Mouse (Mus musculus) testis, adult 2 months (tissue): Measurements from ENCODE around the gene Stk10. TPM values are rescaled to one million over a fixed set of nuclear protein-coding genes. Genes with fewer than 3 reads are reported as not detected.
"Not testable (repeated sequence)": the region's sequence is repeated elsewhere in the genome, so short reads cannot be mapped to it uniquely, and the experiment has no call there.

Experiments
- H3K27ac ChIP-seq: fragments of 200-500 bp; 2 replicates; pipeline ENCODE4 v1.5.1; 2012; ENCODE audit warnings: low read depth, low read length; ENCODE audit not compliant: control insufficient read depth, insufficient read depth
- H3K27me3 ChIP-seq: fragments of 200-500 bp; 2 replicates; pipeline ENCODE4 v1.6.1; 2012; ENCODE audit warnings: mild to moderate bottlenecking, low read length, moderate library complexity; ENCODE audit not compliant: control insufficient read depth, insufficient read depth
- H3K36me3 ChIP-seq: fragments of 200-500 bp; 2 replicates; pipeline ENCODE4 v1.6.1; 2012; ENCODE audit warnings: mild to moderate bottlenecking, low read length; ENCODE audit not compliant: control insufficient read depth, insufficient read depth
- H3K4me1 ChIP-seq: fragments of 200-500 bp; 2 replicates; pipeline ENCODE4 v1.6.1; 2012; ENCODE audit warnings: low read length; ENCODE audit not compliant: control insufficient read depth, insufficient read depth
- H3K4me3 ChIP-seq: fragments of 200-500 bp; 2 replicates; pipeline ENCODE4 v1.5.1; 2012; ENCODE audit warnings: low read depth, mild to moderate bottlenecking, low read length, moderate library complexity, mixed read lengths; ENCODE audit not compliant: control insufficient read depth
- CTCF ChIP-seq: fragments of 200-500 bp; IDR thresholded peaks from 2 replicates; pipeline ENCODE4 v1.5.1; 2012; ENCODE audit warnings: low read depth, mild to moderate bottlenecking, inconsistent platforms, low read length, moderate library complexity; ENCODE audit not compliant: control insufficient read depth, insufficient read depth, insufficient replicate concordance
- POLR2A ChIP-seq: fragments of 200-500 bp; IDR thresholded peaks from 2 replicates; pipeline ENCODE4 v1.6.1; 2012; ENCODE audit warnings: low read depth, mild to moderate bottlenecking, inconsistent platforms, low read length, moderate library complexity; ENCODE audit not compliant: control insufficient read depth
- polyA plus RNA-seq: library from polyadenylated mRNA; depleted of rRNA; stranded (reverse); fragments of >200 nt; gene quantifications from 2 replicates; pipeline ENCODE4 v1.2.3, GENCODE M21; 2012

Stk10 gene
- polyA plus RNA-seq, 1 experiment: 38.3 TPM

DNA sequence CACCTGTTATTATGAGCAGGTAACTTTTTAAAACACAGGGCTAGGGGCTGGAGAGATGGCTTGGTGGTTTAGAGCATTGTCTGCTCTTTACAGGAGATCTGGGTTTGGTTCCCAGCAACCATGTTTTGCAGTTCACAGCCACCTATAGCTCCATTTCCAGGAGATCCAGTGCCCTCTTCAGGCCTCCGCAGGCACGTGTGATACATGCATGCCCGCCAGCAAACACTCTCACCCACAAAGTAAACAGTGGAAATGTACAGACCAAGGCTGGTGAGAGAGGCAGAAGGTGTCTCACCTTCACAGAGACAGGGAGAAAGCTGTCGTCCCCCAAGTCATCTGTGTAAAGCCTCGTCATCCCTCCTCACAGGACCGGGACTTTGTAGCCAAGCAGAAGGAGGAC, 79.2 kb downstream of the Stk10 start:
- Histone ChIP-seq H3K36me3 (no peaks in the 10 kb centered on the region), H3K4me1 (no peaks in the 10 kb centered on the region; the same call in none of the 2 replicates), H3K27me3 (no peaks in the 10 kb centered on the region), H3K27ac (no peak overlapping the region), H3K4me3 (no peak overlapping the region)
- TF ChIP-seq POLR2A (no peak), CTCF (no peak)

DNA sequence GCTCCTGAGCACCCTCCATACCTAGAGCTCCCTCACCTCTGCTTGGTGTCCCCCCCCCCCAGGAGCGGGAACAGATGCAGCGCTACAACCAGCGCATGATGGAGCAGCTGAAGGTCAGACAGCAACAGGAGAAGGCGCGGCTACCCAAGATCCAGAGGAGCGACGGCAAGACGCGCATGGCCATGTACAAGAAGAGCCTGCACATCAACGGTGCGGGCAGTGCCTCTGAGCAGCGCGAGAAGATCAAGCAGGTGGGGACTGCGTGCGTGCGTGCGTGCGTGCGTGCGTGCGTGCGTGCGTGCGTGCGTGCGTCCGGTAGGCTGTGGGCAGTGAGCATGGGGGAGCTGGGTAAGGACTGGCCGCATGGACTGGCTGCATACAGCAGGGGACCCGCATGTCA, 81.4 kb downstream of the Stk10 start:
- TF ChIP-seq CTCF (no peak), POLR2A (peak; percentile 78; the same call in 1 of the 2 replicates)
- Histone ChIP-seq H3K4me1 (peaks cover 2% of the 10 kb centered on the region), H3K27me3 (no peaks in the 10 kb centered on the region), H3K4me3 (peak overlapping the region; percentile 96), H3K36me3 (no peaks in the 10 kb centered on the region), H3K27ac (peak overlapping the region; percentile 84)

DNA sequence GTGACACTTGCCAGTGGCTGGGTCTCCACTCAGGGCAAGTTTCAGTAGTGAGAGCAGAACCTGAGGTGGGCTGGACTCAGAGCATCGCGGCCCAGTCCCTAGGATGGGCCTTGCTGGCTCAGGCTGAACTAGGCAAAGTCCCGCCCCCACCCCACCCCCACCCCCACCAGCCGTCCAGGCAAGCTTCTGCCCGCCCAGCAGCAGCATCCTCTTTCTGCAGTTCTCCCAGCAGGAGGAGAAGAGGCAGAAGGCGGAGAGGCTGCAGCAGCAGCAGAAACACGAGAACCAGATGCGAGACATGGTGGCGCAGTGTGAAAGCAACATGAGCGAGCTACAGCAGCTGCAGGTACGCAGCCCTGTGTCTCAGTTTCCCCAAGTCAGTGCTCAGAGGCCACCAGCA, 82.5 kb downstream of the Stk10 start:
- Histone ChIP-seq H3K27ac (no peak overlapping the region), H3K4me1 (peaks cover 2% of the 10 kb centered on the region), H3K36me3 (no peaks in the 10 kb centered on the region), H3K27me3 (no peaks in the 10 kb centered on the region), H3K4me3 (peak overlapping the region; percentile 71)
- TF ChIP-seq POLR2A: no peak

DNA sequence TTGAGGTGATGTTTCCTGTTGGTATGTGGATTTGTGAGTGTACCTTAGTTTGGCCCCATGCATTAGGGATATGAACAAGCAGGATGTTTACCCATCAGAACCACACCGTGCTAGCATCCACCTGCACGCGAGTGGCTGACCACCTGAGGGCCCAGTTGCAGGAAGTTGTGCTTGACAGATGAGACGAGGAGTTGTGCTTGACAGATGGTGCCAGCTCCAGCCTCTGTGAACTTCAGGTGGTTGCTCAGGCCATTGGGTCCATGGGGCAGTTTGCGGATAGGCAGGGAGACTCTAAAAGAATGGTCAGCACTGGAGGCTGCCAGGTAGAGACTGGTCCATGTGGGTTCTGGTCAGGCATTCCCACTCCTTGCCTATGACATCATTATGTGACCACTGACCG, 83.0 kb downstream of the Stk10 start:
- H3K4me3 ChIP-seq: peak overlapping the region; percentile 71
- no peak for TF ChIP-seq POLR2A
- TF ChIP-seq CTCF: no peak
- peaks cover 2% of the 10 kb centered on the region for H3K4me1 ChIP-seq
- H3K27ac ChIP-seq: no peak overlapping the region
- H3K36me3 ChIP-seq: no peaks in the 10 kb centered on the region
- H3K27me3 ChIP-seq: no peaks in the 10 kb centered on the region

DNA sequence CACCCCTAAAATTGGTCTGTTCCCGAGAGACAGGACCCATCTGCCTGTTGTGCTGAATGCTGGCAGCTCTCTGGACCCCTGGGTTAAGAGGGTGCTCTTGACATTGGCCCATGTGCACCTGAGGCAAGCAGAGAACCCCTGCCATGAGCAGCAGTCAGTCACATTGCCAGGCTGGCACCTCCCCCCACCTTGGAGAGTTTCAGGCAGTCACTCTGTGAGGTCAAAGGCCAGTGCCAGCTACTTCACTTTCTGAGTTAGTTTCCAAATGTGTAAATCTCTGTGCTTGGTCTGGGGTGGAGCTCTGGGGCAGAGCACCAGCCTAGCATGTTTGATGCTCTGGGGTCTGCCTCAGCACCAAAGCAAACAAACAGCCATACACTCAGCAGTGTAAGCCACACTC, 84.9 kb downstream of the Stk10 start:
- Histone ChIP-seq H3K4me1 (peaks cover 2% of the 10 kb centered on the region), H3K27ac (no peak overlapping the region), H3K27me3 (no peaks in the 10 kb centered on the region), H3K4me3 (no peak overlapping the region), H3K36me3 (no peaks in the 10 kb centered on the region)
- TF ChIP-seq POLR2A (no peak), CTCF (no peak)

DNA sequence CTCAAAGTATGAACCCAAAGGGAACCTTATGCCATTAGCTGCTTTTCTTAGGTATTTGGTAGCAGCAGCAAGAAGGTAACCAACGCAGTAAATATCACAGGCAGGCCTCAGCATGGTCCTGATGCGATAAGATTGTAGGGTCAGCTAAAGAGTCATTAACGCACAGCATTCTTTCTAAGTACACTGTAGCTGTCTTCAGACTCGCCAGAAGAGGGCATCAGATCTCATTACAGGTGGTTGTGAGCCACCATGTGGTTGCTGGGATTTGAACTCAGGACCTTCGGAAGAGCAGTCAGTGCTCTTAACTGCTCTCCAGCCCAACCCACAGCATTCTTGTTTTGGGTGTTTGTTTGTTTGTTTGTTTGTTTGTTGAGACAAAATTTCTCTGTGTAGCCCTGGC, 85.5 kb downstream of the Stk10 start:
- H3K27me3 ChIP-seq, H3K4me3 ChIP-seq, H3K4me1 ChIP-seq, H3K27ac ChIP-seq, H3K36me3 ChIP-seq: not testable (repeated sequence)

DNA sequence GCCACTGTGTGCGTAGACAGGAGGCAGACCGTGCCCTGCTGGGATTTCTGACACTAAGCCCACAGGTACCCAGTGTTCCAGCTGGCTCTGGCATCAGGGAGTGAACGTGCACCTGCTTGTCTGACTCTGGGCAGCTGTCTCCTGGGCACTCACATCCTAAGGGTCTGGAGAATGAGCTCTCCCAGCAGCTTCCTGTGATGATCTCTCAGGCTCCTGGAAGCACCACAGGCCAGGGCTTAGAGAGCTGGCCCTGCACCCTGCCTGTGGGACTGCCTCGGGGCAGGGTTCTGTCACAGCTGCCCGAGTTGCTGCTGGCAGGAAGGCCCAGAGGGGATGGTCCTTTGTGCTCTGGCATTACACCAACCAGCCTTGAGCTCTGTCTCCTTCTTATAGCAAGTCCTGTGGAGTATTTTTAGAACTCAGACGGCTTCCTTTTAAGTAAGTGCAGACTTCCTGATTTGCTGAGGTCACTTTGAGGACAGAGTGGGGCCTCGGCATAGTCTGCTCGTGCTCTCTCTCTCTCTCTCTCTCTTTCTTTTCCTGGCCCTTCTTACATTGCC, 86.2 kb downstream of the Stk10 start:
- no peak overlapping the region for H3K27ac ChIP-seq
- H3K36me3 ChIP-seq: no peaks in the 10 kb centered on the region
- TF ChIP-seq CTCF: no peak
- no peak for TF ChIP-seq POLR2A
- no peaks in the 10 kb centered on the region for H3K27me3 ChIP-seq
- no peak overlapping the region for H3K4me3 ChIP-seq
- H3K4me1 ChIP-seq: peaks cover 2% of the 10 kb centered on the region; the same call in 1 of the 2 replicates

DNA sequence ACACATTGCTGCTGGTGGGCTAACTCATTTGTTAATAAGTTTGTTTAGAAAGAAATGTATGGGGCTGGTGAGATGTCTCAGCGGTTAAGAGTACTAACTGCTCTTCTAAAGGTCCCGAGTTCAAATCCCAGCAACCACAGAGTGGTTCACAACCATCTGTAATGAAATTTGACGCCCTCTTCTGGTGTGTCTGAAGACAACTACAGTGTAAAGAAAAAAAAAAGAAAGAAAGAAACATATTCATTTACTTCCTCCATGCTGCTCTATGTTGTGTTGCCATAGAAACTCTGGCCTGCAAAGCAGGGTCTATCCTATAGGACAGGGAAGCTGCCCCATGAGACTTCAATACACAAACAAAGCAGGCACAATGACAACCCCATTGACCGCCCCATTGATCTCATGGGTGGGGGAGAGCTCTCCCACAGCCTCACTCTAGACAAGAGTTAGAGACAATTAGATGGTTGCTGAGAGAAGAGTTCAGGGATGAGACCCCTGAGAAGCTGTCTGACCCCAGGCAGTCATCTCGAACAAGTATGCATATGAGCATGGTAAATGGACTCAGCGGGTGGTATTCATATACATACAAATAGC, 86.9 kb downstream of the Stk10 start:
- Histone ChIP-seq H3K4me3 (no peak overlapping the region), H3K36me3 (no peaks in the 10 kb centered on the region), H3K27ac (no peak overlapping the region), H3K4me1 (peaks cover 2% of the 10 kb centered on the region; the same call in 1 of the 2 replicates), H3K27me3 (no peaks in the 10 kb centered on the region)
- TF ChIP-seq CTCF: no peak
- TF ChIP-seq POLR2A: no peak
